Comparison of ENCODE assay signal across 11 mouse cellular contexts in the genomic region with DNA sequence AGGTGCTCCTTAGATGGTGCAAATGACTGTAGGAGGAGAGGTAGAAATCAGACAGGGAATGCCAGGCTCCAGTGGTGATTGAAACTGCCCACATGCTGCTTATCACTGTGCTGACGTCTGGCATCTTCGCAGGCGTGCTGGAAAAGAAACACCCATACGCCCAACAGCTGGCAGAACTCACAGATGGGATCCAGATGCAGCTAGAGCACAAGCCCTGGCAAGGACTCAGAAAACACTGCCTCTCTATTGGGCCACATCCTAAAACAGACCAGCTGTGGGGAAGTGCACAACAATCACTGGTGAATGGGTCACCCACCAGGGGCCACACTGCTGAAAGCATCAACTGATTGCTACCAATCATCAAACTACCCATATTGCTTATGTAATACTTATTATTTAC.
DNase-seq lines count a peak whose midpoint lies in the region; ATAC-seq lines count a peak whose summit lies in the region.
"Had no signal": no experiment of that assay in that cellular context is flagged by ENCODE, and none has a peak within 500 bp of the region (broad histone marks: within the 10 kb centered on the region; RNA-seq: fewer than 3 reads in every experiment).

No protein-coding gene starts in this region.

- peak; percentile 54 for DNase-seq in embryonic facial prominence, embryonic 10.5 days (ENCODE audit: low spot score)
- DNase-seq in gastrocnemius, postnatal 25 days, result peak; percentile 54
- peak; percentile 42 for DNase-seq in kidney, adult 9 months
- DNase-seq in lung, postnatal 25 days (ENCODE audit: low spot score), result peak; percentile 62
- no peak for DNase-seq in left cerebral cortex, postnatal 14 days (ENCODE audit: low spot score in 2 of 2)
- no peak for DNase-seq in forebrain, embryonic 10.5 days (ENCODE audit: extremely low spot score, low spot score)
- DNase-seq: cerebellum, postnatal 14 days had no signal

- no peaks in the 10 kb centered on the region for H3K36me3 ChIP-seq in embryonic facial prominence, embryonic 10.5 days (replicated peaks)
- no peaks in the 10 kb centered on the region for H3K36me3 ChIP-seq in forebrain, embryonic 10.5 days (replicated peaks)
- no peaks in the 10 kb centered on the region for H3K36me3 ChIP-seq in hindbrain, embryonic 12.5 days
- H3K36me3 ChIP-seq: midbrain, embryonic 12.5 days had no signal

- H3K27me3 ChIP-seq in embryonic facial prominence, embryonic 10.5 days (replicated peaks; ENCODE audit: low read depth, poor library complexity, severe bottlenecking), result no peaks in the 10 kb centered on the region
- no peaks in the 10 kb centered on the region for H3K27me3 ChIP-seq in forebrain, embryonic 10.5 days (ENCODE audit: poor library complexity, severe bottlenecking)
- no peaks in the 10 kb centered on the region for H3K27me3 ChIP-seq in hindbrain, embryonic 12.5 days
- H3K27me3 ChIP-seq: midbrain, embryonic 12.5 days had no signal

- ATAC-seq in cerebellum, adult (ENCODE audit: insufficient number of reproducible peaks, low FRiP score, low TSS enrichment), result no peak
- no peak for ATAC-seq in hindbrain, embryonic 12.5 days (ENCODE audit: low FRiP score)
- ATAC-seq: hindbrain, postnatal 0 days had no signal

- H3K27ac ChIP-seq in embryonic facial prominence, embryonic 10.5 days (replicated peaks), result no peak overlapping the region
- no peak overlapping the region for H3K27ac ChIP-seq in forebrain, embryonic 10.5 days
- no peak overlapping the region for H3K27ac ChIP-seq in hindbrain, embryonic 12.5 days
- H3K27ac ChIP-seq: hindbrain, postnatal 0 days; midbrain, embryonic 12.5 days had no signal

- H3K4me2 ChIP-seq in hindbrain, embryonic 12.5 days (replicated peaks), result no peak overlapping the region
- H3K4me2 ChIP-seq: midbrain, embryonic 12.5 days had no signal

- H3K4me3 ChIP-seq in embryonic facial prominence, embryonic 10.5 days, result no peak overlapping the region
- H3K4me3 ChIP-seq in forebrain, embryonic 10.5 days, result no peak overlapping the region
- no peak overlapping the region for H3K4me3 ChIP-seq in hindbrain, embryonic 12.5 days
- H3K4me3 ChIP-seq: midbrain, embryonic 12.5 days had no signal

- peaks cover 8% of the 10 kb centered on the region; the same call in 1 of the 2 replicates for H3K4me1 ChIP-seq in embryonic facial prominence, embryonic 10.5 days
- no peaks in the 10 kb centered on the region for H3K4me1 ChIP-seq in forebrain, embryonic 10.5 days
- no peaks in the 10 kb centered on the region for H3K4me1 ChIP-seq in hindbrain, embryonic 12.5 days
- H3K4me1 ChIP-seq: midbrain, embryonic 12.5 days had no signal

- intact Hi-C loops in left cerebral cortex, postnatal 14 days (cut with DNase I), result loop anchor here (5.0 to 10.0 kb wide), 2 partner anchors 186 to 288 kb away; a partner anchor contains a TSS

- 40% methylated on average over 4 of the region's 4 CpGs for WGBS in embryonic facial prominence, embryonic 10.5 days
- 67% methylated on average over 4 of the region's 4 CpGs for WGBS in forebrain, embryonic 10.5 days
- WGBS in hindbrain, embryonic 12.5 days, result 67% methylated on average over 4 of the region's 4 CpGs

- H3K9me3 ChIP-seq in embryonic facial prominence, embryonic 10.5 days, result no peaks in the 10 kb centered on the region
- H3K9me3 ChIP-seq in forebrain, embryonic 10.5 days, result no peaks in the 10 kb centered on the region
- no peaks in the 10 kb centered on the region for H3K9me3 ChIP-seq in hindbrain, embryonic 12.5 days (replicated peaks)
- H3K9me3 ChIP-seq: midbrain, embryonic 12.5 days had no signal

- H3K9ac ChIP-seq in hindbrain, embryonic 12.5 days, result no peak overlapping the region
- H3K9ac ChIP-seq: midbrain, embryonic 12.5 days had no signal

Comparison
In these comparisons a context has a peak if more than half of its experiments do, and no peak if none do; other contexts are left out.
1. DNase-seq: peak in embryonic facial prominence, embryonic 10.5 days (single experiment), gastrocnemius, postnatal 25 days (single experiment), kidney, adult 9 months (single experiment) and lung, postnatal 25 days (single experiment); none in left cerebral cortex, postnatal 14 days (0 of 2) and forebrain, embryonic 10.5 days (single experiment).